Mouse (Mus musculus) Muller cell, postnatal 12 days (primary cell): ENCODE measurements around the gene Gstm4.
"Not testable (repeated sequence)": the region's sequence is repeated elsewhere in the genome, so short reads cannot be mapped to it uniquely, and the experiment has no call there.

Experiments used
- DNase-seq: peaks from one replicate; pipeline ENCODE4 v3.0.0-alpha.2; 2015; ENCODE audit errors: inconsistent ontology term

Gene Gstm4

DNA sequence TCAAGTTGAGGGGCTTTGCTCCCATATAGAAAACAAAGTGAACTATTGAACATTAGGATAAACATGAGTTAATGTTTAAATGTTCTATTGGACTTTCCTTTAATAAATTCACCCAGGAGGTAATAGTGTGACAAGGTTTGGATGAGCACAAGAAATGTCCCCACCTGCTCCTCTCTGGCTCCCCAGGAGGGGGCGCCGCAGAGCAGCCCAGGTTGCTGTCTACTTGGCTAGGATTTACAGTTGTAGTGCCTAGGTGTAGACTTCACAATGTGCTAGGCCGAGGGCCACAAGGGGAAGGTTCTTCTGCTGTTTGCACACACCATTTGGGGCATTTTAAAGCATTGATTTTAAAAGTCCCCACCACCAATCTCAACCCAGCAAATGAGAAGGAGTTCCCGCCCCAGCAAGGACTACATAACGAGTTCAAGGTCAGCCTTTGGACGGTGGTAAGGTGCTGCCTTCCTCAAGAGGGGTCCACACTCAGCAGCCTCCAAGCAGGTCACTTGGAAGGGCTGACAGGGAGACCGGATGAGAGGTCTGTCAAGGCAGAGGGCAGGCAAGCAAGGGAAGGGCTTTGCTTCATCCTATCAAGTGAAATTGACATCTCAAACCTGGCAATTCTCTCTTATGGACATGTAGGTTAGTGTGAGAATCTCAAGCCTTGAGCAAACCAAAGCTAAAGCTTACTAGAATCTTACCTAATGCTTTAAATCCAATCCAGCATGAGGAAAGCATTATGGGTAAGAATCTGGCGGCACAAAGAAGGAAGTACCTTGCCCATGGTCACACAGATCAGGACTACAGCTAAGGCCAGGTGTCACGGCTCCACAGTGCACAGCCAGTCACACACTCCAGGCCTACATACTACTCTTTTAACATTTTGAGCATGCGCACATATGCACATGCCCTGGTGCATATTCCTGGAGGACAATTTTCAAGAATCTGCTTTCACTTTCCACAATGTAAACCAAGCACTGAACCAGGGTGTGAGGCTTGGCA, 25.9 kb upstream of the Gstm4 start:
- DNase-seq, result peak; percentile 60

DNA sequence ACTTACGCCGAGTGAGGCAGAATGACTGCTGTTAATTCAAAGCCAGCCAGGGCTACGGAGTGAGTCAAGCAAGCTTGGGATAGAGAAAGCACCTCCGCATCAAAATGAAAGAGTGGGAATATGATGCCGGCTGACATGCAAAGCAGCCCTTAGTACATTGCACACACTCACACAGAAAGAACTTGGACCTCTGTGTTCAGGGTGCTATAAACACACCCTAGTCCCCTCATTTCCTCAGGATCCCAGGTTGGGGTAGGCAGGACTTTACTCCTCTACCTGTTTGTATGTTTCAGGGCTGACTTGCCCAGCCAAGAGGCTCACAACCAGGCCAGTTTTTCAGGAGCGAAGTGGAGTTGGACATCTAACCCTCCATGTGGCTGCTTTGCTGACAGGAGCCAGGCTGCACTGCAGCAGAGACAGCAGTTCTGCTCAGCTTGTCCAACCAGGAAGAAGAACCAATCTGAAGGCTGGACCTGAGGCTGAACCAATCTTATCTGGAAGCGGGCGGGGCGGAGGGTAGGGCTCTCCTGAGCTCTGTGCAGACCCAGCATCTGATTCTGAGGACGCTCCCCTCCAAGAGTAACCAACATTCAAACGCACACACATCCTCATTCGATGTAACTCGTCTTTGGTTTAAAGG, 24.7 kb upstream of the Gstm4 start:
- DNase-seq, result no peak

DNA sequence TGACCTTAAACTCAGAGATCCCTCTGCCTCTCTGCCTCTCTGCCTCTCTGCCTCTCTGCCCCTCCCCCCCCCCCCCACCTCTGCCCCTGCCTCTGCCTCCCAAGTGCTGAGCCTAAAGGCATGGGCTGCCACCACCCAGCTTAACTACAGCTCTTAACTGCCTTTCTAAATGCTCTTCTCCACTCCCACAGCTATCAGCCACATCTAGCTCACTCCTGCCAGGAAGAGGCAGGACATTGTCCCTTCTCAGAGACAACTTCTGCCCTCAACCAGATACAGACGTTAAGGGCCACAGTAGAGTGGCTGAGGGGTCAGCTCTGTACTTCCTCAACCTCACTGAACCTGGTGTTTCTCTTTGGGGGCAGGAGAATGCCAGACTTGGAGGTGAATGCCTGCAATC, 24.1 kb upstream of the Gstm4 start:
- DNase-seq, result no peak

DNA sequence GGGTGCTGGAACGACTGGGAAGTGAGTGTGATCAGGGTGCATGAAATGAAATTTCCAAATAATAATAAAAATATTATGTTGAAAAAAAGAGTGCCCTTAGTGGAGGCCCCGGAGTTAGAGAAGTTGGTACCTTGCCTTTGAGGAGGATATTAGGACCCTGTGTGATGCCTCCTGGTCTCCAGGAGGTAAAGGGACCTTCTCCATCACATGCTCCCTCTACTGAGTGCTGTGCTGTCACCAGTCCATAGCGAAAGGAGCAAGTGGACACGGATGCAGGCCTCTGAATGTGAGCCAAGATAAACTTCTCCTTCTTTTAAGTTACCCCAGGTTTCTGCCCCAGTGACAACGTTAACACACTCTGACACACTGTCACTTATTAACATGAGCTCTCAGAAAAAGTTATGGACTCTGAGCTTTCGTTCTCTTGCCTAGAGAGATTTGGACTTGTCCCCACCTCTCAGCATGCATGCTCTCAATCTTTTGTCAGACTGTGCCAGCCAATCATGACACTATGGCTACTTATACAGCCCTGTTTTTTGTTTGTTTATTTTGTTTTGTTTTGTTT, 22.8 kb upstream of the Gstm4 start:
- no peak for DNase-seq

DNA sequence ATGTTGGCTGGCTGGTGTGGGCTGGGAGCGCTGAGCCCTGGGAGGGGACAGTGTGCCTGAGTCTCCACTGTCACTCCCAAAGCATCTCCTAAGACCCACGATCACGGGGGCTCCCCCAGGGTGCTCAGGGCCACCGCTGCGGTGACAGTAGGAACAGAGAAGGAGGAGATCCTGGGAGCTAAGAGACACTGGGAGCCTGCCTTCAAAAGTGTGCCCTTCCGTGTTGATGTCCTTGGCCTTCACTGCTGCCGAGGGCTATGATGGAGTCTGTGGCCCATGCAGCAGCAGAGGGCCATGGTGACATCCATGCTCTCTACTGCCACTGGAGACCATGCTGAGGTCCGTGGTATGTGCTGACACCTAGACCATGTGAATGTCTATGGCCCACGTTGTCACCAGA, 20.9 kb upstream of the Gstm4 start:
- DNase-seq, result no peak

DNA sequence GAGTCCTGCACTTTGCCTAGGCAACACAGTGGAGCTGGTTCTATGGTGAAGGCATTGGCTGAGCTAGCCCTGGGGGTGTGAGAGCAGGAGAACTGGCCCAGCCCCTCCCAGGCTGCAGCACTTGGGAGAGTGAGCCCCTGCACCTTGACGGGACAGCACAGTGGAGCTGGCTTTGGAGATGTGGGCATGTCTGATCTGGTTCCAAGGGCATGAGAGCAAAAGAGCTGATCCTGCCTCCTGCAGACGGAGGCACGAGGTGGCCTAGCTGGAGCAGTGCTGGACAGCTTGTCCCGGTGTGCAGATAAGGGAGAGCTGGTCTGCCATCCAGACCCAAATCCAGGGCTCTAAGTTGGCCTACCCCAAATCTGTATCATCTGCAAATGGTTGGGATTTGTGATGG, 20.0 kb upstream of the Gstm4 start:
- DNase-seq, result no peak

DNA sequence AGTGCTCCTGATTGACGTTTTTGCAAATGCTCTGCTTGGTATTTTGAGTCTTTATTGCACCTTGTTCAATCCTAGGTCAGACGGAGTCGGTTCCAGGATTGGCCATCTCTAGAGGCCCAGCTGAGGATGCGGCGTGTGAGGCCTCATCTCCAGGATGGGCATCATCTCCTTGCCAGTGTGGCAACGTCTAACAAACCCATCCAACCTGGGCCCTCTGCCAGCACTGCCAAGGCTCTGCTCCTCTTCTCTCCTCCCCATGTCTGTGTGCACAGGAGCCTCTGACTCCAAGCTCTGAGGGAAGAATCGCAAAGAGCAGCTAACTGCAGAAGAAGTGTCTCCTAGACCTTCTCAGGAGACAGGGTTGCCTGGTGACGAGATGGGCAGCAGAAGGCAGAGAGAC, 18.0 kb upstream of the Gstm4 start:
- no peak for DNase-seq

DNA sequence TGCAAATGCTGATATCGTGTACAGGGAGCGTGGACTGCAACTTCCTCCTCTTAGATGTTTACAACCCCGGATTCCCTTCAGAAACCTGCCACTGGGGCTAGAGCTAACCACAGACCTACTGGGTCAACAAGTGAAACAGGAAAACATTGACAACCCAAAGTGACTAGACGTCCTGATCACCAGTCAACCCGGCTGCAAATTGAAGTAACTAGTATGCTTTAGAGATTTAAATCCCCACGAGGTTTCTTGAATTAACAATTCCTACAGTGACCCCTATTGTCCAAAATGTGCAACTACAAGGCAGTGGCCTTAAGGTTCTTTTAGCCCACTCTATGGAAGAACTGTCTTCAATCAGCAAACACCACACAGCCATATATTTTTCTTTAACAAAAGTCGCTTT, 16.7 kb upstream of the Gstm4 start:
- DNase-seq, result peak; percentile 64

DNA sequence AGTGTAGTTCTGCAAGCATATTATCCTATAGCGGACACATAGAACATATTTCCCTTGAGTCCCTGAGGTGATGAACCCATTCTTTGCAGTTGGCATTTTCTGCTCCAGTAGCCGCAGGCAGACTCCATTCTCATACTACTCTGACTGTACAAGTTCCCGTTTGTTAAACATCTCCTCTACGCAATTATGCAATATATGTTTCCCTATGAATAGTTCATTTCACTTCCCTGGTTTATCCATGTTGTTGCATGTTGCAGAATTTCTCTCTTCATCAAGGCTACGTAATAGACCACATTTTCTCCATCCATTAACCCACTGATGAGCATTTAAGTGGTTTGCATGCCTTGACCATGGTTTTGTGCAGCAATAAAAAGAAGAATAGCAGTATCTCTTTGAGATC, 5.8 kb upstream of the Gstm4 start:
- no peak for DNase-seq

DNA sequence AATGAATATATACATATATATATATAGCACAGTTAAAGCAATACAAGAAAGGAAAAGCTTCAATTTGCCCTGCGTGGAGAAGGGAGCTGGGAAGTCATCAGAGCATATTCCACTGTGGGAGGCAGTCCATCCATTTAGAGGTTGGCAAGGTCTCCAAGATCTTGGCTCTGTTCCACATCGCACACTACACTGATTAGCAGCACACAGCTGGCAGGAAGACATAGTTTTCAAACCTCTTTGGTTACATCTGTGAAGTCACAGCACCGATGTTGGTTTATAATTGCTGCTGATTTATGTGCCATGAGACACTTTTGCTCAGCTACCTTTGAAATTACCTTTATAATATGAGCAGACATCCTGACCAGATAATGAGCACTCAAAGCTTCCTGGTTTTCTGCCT, 3.6 kb upstream of the Gstm4 start:
- no peak for DNase-seq

DNA sequence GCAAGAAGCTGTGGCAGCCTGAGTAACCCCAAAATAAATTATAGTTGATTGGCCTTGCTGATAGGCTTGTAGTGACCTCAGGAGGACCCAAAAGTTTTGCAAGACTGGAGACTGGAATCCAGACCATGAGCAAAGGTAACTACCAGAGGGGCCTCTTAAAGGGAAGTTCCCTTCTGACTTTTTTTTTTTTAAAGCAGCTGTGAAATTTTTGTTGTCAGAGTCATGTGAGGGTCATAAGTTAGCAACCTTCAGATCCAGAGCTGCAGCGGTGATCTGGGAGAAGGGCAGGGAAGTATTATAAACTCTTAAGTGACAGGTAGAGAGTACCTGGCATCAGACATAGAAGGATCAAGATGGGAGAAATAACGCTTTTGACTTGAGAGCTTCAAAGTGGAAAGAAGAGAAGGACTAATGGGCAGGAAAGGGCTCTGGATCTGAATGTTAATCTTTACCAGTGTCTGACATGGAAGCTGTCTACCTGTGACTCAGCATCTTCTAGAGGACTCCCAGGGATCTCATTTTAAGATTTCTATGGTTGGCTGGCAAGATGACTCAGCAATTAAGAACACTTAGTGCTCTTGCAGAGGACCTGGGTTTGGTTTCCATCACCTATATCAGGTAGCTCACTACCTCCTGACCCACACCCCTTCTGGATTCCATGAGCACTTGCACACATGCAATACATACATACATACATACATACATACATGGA, 2.4 kb upstream of the Gstm4 start:
- no peak for DNase-seq

DNA sequence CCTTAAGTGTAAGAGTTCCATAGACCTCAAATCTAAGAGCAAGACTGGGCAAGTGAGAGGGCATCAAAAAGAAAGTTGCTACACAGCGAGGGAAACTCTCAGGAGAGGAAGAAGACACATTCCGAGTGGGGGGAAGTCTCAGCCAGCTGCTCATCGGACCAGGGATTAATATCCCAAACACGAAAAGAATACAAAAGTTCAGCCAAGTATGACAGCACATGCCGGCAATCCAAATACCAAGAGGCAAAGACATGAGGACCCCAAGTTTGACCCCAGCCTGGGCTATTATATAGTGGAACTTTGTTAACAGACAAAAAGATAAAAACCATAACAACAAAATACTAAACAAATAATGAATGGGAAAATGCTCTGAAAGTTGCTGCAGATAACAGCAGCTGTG, 11.5 kb downstream of the Gstm4 start:
- DNase-seq, result peak; percentile 81

DNA sequence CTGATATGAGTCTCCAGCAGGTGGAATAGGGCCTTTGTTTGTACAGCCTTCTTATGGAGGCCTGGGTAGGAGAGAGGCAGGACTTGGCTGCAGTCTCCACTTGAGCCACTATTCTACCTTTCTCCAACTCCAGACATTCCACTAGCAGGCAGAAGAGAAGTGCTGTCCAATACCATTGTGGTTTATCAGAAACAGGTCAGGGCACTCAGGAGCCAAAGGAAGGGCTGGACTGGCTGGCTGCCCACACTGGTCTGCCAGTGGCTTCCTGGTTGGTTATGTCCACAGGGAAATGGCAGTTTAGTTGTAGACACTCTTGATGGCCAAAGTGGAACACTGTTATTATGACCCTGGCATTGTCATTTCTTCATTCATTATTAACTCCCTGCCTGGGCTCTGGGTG, 12.6 kb downstream of the Gstm4 start:
- DNase-seq, result peak; percentile 73

DNA sequence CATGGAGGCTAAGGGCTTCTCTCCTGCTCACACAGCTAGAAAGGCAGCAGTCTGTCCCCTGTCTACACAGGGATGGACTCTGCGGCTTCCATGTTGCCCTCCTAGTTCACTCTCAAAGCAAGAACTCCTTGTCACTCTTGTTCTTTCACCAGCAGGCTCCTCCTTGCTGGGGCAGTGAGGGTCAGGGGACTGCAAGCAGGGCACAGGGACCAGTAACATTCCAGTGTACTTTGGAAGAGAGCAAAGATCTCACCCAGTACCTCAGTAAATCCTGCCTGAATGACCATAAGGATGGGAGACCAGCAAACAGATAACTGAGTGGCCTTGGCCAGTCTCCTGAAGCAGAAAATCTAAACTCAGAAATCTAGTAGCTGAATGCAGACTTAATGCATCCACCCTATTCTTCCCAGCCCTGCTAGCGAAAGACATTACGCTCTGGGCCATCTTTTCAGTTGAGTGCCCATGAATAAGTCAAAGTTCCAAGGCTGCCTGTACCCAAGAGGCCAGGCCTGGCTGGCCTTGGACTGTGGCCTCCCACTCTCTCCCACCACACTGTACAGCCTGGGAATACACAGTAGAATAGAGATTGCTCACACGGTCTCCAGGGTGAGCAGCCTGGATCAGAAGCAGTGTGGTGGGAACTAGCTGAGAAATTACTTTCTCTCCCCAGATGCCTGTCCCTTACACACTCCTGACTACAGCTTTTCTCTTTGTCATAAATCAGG, 15.9 kb downstream of the Gstm4 start:
- no peak for DNase-seq

DNA sequence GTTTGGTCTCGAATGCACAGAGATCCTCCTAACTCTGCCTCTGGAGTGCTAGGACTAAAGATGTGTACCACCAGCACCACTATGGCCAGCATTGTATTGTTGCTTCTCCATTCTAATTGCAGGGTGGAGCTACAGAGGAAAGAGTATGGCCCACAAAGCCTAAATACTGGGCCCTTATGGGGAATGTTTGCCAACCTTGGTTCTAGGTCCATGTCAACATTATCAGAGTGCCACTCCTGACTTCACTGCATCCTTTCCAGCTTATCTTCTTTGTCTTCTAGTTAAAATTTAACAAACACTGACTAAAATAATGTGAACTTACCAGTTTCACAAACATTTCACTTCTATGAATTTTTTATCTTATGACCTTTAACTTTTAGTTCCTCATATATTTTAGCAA, 18.1 kb downstream of the Gstm4 start:
- DNase-seq, result no peak

DNA sequence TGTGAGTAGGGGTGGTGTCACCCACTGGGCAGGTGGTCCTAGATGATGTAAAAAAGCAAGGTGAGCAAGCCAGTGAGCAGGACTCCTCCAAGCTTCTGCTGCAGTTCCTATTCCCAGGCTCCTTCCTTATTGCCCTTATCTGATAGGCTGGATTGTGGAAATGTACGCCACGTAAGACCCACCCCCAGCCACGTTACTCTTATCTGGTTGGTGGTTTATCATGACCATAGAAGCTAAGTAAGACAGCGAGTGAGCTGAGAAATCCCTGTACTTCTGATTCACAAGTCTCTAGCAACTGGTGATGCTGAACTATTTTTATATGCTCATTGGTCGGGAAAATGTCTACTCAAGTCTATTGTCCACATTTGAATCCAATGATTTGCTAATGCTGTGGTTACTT, 18.6 kb downstream of the Gstm4 start:
- no peak for DNase-seq

DNA sequence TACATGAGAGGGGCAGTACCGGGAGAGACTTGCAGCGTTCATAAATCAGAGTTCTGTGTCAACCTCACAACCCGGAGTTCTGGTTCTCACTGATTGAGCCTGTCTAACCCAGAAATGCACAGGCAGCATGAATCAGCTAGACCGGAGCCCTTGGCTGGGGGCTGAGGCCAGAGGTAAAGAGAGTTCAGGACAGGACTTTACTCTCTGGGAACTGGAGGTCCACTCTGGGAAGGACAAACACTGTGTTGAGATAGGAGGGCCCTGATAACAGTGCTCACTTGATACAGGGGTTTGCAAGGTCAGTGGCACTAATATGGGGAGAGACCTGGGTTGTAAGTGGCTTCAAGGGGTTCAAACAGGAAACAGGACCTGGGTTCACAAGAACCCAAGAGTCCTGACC, 19.4 kb downstream of the Gstm4 start:
- no peak for DNase-seq

DNA sequence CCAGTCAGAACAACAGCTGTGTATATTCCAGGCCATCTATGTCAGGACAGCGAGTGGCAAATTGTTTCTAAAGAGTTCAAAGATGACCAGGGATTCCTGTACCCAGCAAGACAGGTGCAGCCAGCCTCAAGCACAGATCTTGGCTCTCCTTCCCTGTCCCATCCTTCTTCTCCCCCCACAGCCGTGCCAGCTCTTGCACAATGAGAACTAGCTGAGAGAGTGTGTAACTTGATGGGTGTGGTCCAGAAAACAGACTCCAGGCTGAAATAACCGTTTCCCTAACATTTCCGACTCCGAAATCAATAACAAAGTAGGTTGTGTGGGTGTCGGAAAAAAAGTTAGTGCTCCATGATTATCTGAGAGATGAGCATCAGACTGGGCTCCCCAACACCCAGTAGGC, 22.0 kb downstream of the Gstm4 start:
- no peak for DNase-seq

DNA sequence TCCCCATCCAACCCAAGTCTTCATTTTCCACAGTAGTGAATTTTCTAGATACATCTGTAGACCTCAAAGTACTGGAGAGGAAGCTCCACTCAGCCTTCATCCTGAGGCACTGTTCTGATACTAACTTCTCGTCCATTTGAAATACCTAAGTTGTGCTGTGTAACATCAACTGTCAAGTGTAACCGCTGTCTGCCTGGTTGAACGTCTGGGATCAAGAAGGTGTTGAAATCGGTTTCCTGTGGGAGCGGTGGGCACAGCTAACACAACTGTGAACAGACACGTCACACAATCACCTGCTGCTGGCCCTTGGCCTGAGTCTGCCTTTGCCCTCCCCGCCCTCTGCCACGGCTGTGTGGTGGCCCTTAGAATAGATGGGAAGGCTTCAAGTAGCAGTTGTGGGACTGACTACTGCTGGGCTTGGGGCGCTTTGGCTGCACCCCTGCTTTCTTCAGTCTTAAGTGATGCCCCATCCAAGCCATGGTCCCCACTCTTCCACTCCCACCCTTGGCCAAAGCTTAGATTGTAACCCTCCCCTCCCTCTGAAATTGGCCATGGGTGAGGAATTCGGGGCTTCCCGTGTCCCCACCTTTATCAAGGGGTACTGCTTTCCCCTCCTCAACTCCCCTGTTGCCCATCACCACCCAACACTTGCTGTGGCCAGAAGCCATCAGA, 24.2 kb downstream of the Gstm4 start:
- not testable (repeated sequence) for DNase-seq

DNA sequence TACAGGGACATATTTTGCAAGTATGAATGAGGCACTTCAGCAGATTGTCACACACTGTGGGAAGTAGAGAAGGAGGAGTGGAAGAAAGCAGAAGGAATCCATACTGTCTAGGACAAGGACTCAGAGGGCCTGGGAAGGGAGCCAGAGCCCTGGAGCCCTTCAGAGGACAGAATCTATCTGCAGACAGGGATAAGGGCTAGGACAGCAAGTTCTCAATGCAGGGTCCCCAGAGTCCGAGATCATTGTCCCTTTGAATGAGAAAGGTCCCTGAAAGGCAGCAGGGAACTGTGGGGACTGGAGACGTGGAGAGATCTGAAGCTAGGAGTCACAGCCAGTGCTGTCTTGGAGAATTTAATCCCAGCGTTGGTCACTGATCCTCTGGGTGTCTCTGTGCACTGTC, 25.5 kb downstream of the Gstm4 start:
- not testable (repeated sequence) for DNase-seq
